Mouse (Mus musculus): ENCODE data around the gene Chn1. TPM values are rescaled to one million over a fixed set of nuclear protein-coding genes. Genes with fewer than 3 reads are reported as not detected.

Chn1 gene
- total and polyA plus RNA-seq, 2 experiments from 2014 or later: 81.1 to 147 TPM

DNA sequence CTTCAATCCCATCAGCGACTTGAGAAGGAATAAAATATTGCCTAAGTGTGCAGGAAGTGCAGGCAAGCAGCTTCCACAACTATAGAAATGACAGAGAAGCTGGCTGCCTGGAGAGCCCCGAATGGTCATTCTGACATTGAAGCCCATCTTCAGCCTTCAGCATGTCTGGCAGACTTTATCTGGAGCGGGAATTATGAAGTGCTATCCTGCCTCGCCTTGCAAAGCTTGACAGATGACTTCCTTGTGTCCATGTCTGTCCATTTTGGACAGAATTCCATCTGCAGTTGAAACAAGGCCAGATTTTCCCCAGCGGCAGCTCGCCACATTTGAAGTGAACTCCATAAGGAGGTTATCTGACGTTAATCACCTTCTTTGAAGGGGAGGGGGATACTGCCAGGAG, 15.2 kb downstream of the Chn1 start:
- ATAC-seq (ENCODE audit: low FRiP score) (no peak), DNase-seq (ENCODE audit: low spot score) (no peak)
- no peak overlapping the region for H3K4me2 ChIP-seq (ENCODE audit: low read depth, low read length, poor library complexity, severe bottlenecking)
- no peaks in the 10 kb centered on the region for H3K27me3 ChIP-seq (ENCODE audit: insufficient read depth, low read length)
- no peaks in the 10 kb centered on the region for H3K36me3 ChIP-seq (ENCODE audit: insufficient read depth, low read length)
- no peaks in the 10 kb centered on the region for H3K4me1 ChIP-seq (ENCODE audit: insufficient read depth, low read length)
- WGBS: 91% methylated on average over 7 of the region's 7 CpGs
- H3K27ac ChIP-seq (ENCODE audit: low read depth, low read length): no peak overlapping the region
- no peaks in the 10 kb centered on the region for H3K9me3 ChIP-seq (ENCODE audit: low read length)
- TF ChIP-seq CTCF (IDR thresholded peaks at IDR 0.05): no peak
- no peak overlapping the region for H3K9ac ChIP-seq (replicated peaks; ENCODE audit: low read length, poor library complexity, severe bottlenecking)
- H3K4me3 ChIP-seq (ENCODE audit: low read depth, low read length): no peak overlapping the region

DNA sequence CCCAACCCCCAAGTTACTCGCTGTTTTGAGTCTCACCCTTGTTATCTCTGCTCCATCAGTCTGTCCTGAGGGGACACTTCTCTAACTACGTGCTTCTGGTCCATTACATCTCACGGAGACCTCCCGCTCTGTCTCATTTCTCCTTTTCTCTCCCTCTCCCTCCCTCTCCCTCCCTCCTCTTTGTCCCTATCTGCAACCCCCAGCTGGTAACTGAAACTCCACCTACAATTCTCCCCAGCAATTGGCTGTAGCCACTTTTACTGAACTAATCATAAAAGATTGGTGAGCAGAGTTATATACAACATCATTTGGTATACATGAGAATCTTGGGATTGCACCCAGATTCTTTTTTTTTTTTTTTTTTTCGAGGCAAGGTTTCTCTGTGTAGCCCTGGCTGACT, 16.1 kb downstream of the Chn1 start:
- no peak for ATAC-seq (ENCODE audit: low FRiP score)
- H3K27me3 ChIP-seq (ENCODE audit: insufficient read depth, low read length): no peaks in the 10 kb centered on the region
- TF ChIP-seq CTCF (IDR thresholded peaks at IDR 0.05): no peak

DNA sequence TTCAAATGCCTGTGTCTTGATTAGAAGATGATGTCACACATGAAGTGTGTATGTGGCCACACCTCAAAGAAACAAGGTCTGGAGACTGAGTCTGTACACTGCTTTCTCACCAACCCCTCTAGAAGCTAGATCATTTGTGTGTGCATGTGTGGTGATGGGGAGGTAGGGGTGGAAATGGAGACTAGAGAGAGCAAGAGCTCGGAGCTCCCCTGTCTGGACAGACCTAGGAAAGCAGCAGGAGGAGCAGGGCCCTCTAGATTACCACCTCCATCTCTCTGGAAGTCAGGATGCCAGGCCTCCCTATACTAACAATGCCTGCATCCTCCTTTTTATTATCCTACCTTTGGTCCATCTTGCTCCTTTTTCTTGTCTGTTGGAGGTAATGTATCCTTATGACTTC, 27.8 kb downstream of the Chn1 start:
- H3K27me3 ChIP-seq (ENCODE audit: insufficient read depth, low read length): no peaks in the 10 kb centered on the region
- no peak overlapping the region for H3K27ac ChIP-seq (ENCODE audit: low read depth, low read length)
- H3K4me2 ChIP-seq (ENCODE audit: low read depth, low read length, poor library complexity, severe bottlenecking): no peak overlapping the region
- no peak for TF ChIP-seq CTCF (IDR thresholded peaks at IDR 0.05)
- ATAC-seq (ENCODE audit: low FRiP score) (no peak), DNase-seq (ENCODE audit: low spot score) (no peak)
- WGBS: 100% methylated on average over 1 of the region's 1 CpGs
- H3K4me3 ChIP-seq (ENCODE audit: low read depth, low read length): no peak overlapping the region
- H3K9me3 ChIP-seq (ENCODE audit: low read length): no peaks in the 10 kb centered on the region
- H3K9ac ChIP-seq (replicated peaks; ENCODE audit: low read length, poor library complexity, severe bottlenecking): no peak overlapping the region
- H3K36me3 ChIP-seq (ENCODE audit: insufficient read depth, low read length): no peaks in the 10 kb centered on the region
- no peaks in the 10 kb centered on the region for H3K4me1 ChIP-seq (ENCODE audit: insufficient read depth, low read length)

More for the DNA sequence above, 16.1 kb downstream of the Chn1 start:
- DNase-seq (ENCODE audit: low spot score): no peak
- Histone ChIP-seq H3K36me3 (ENCODE audit: insufficient read depth, low read length) (no peaks in the 10 kb centered on the region), H3K27ac (ENCODE audit: low read depth, low read length) (no peak overlapping the region), H3K4me3 (ENCODE audit: low read depth, low read length) (no peak overlapping the region), H3K9ac (replicated peaks; ENCODE audit: low read length, poor library complexity, severe bottlenecking) (no peak overlapping the region), H3K4me2 (ENCODE audit: low read depth, low read length, poor library complexity, severe bottlenecking) (no peak overlapping the region), H3K4me1 (ENCODE audit: insufficient read depth, low read length) (no peaks in the 10 kb centered on the region), H3K9me3 (ENCODE audit: low read length) (no peaks in the 10 kb centered on the region)
- WGBS: 89% methylated on average over 5 of the region's 5 CpGs

DNA sequence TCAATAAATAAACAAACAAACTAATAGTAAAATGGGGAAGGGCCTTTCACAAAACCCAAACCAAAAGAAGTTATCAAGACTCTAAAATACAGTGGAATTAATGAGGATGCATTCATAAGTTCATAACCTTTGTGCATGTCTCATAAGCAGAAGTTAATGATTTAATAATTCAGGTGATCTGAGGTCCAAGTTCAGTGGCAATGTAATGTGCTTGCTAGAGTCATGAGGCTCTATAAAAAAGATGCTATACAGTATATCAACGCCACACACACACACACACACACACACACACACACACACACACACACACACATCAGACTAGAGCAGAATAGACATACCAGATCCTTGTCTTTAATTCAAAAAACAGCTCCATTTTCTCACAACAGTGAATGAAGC, 28.8 kb downstream of the Chn1 start:
- 91% methylated on average over 1 of the region's 1 CpGs for WGBS

DNA sequence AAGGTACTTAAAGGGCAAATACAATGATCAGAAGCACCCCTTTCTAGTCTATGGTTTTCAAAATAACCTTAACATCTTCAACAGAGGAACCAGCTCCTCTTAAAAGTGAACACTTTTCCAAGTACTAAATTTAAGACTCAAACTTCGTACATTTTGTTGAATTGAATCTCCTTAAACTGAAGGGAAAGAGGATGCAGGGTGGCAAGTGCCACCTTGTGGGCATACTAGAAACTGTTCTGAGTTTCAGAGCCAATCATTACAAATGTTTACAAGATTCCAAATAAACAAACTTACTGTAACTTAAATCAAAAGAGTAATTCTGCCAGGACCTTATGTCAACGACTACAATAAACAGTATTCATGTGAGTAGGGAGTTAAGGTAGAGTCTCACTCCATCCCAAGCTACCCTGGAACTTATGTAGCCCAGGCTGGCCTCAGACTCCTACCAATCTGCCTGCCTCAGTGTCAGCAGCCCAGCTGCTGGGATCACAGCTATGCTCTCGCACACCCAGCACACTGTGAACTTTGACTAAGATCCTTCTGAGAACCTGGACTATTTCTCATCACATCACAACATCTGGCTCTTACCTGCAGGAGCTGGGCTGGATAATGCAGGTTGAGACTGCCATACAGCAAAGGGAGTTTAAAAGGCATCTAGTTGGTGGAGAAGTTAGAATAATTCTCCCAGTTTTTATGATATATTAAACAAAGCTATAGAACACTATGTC, 29.3 kb downstream of the Chn1 start:
- 60% methylated on average over 3 of the region's 3 CpGs for WGBS
- Histone ChIP-seq H3K27ac (ENCODE audit: low read depth, low read length) (no peak overlapping the region), H3K9ac (replicated peaks; ENCODE audit: low read length, poor library complexity, severe bottlenecking) (no peak overlapping the region), H3K4me2 (ENCODE audit: low read depth, low read length, poor library complexity, severe bottlenecking) (no peak overlapping the region), H3K27me3 (ENCODE audit: insufficient read depth, low read length) (no peaks in the 10 kb centered on the region), H3K4me1 (ENCODE audit: insufficient read depth, low read length) (no peaks in the 10 kb centered on the region), H3K4me3 (ENCODE audit: low read depth, low read length) (no peak overlapping the region), H3K9me3 (ENCODE audit: low read length) (no peaks in the 10 kb centered on the region), H3K36me3 (ENCODE audit: insufficient read depth, low read length) (no peaks in the 10 kb centered on the region)
- DNase-seq (ENCODE audit: low spot score) (peak; percentile 60), ATAC-seq (ENCODE audit: low FRiP score) (no peak)
- peak; percentile 92 for TF ChIP-seq CTCF (IDR thresholded peaks at IDR 0.05)

More for the DNA sequence above, 28.8 kb downstream of the Chn1 start:
- H3K9me3 ChIP-seq (ENCODE audit: low read length): no peaks in the 10 kb centered on the region
- H3K4me3 ChIP-seq (ENCODE audit: low read depth, low read length): no peak overlapping the region
- DNase-seq (ENCODE audit: low spot score) (no peak), ATAC-seq (ENCODE audit: low FRiP score) (no peak)
- H3K4me1 ChIP-seq (ENCODE audit: insufficient read depth, low read length): no peaks in the 10 kb centered on the region
- no peak overlapping the region for H3K9ac ChIP-seq (replicated peaks; ENCODE audit: low read length, poor library complexity, severe bottlenecking)
- no peaks in the 10 kb centered on the region for H3K27me3 ChIP-seq (ENCODE audit: insufficient read depth, low read length)
- no peak overlapping the region for H3K4me2 ChIP-seq (ENCODE audit: low read depth, low read length, poor library complexity, severe bottlenecking)
- TF ChIP-seq CTCF (IDR thresholded peaks at IDR 0.05): no peak
- no peaks in the 10 kb centered on the region for H3K36me3 ChIP-seq (ENCODE audit: insufficient read depth, low read length)
- H3K27ac ChIP-seq (ENCODE audit: low read depth, low read length): no peak overlapping the region

DNA sequence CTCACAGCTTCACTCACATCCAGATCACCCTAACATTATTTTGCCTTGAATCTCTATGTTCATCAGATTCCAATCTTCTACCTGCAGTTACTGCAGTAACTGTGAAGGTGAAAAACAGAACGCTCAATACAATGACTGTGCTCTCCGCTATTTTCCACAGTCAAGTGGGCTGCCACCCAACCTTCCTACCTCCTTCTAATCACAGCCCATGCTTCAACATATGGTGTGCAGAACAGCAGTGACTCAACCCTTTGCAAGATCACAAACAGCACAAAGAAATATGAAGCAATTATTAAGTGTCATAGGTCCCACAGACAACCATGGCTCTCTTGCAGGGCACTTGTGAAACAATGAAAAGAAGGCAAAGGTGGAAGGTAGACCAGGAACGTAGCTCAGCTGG, 33.9 kb downstream of the Chn1 start:
- Histone ChIP-seq H3K27ac (ENCODE audit: low read depth, low read length) (no peak overlapping the region), H3K4me2 (ENCODE audit: low read depth, low read length, poor library complexity, severe bottlenecking) (no peak overlapping the region), H3K36me3 (ENCODE audit: insufficient read depth, low read length) (no peaks in the 10 kb centered on the region), H3K27me3 (ENCODE audit: insufficient read depth, low read length) (no peaks in the 10 kb centered on the region), H3K9me3 (ENCODE audit: low read length) (no peaks in the 10 kb centered on the region), H3K4me3 (ENCODE audit: low read depth, low read length) (no peak overlapping the region), H3K4me1 (ENCODE audit: insufficient read depth, low read length) (0 out of 2 replicates have a peak, but pooled peaks cover 2% of the 10 kb centered on the region), H3K9ac (replicated peaks; ENCODE audit: low read length, poor library complexity, severe bottlenecking) (no peak overlapping the region)
- 96% methylated on average over 3 of the region's 3 CpGs for WGBS
- no peak for TF ChIP-seq CTCF (IDR thresholded peaks at IDR 0.05)
- DNase-seq (ENCODE audit: low spot score) (no peak), ATAC-seq (ENCODE audit: low FRiP score) (no peak)
